Mouse (Mus musculus): ENCODE measurements around the gene Hist1h2bh. TPM values are rescaled to one million over a fixed set of nuclear protein-coding genes. Genes with fewer than 3 reads are reported as not detected.
A peak's percentile ranks its signal among the peaks of the same experiment; 100 is the strongest.

Gene Hist1h2bh
- polyA plus RNA-seq, 1 experiment from 2014 or later = not detected

- H3K27ac ChIP-seq = no peak overlapping the region
- peaks cover 36% of the 10 kb centered on the region for H3K27me3 ChIP-seq (ENCODE audit: control insufficient read depth, insufficient read depth, low read length)
- DNase-seq (ENCODE audit: low spot score) (no peak), ATAC-seq (ENCODE audit: low FRiP score) (no peak)
- H3K9ac ChIP-seq = no peak overlapping the region
- H3K4me2 ChIP-seq (replicated peaks) = no peak overlapping the region
- 0 out of 2 replicates have a peak, but pooled peaks cover 11% of the 10 kb centered on the region for H3K4me1 ChIP-seq (replicated peaks; ENCODE audit: control insufficient read depth, insufficient read depth, low read length)
- WGBS = 32% methylated on average over 9 of the region's 9 CpGs
- H3K9me3 ChIP-seq (ENCODE audit: control insufficient read depth, low read length) = no peaks in the 10 kb centered on the region
- H3K4me3 ChIP-seq (replicated peaks; ENCODE audit: low read length) = no peak overlapping the region
- H3K36me3 ChIP-seq (replicated peaks; ENCODE audit: control insufficient read depth, insufficient read depth) = no peaks in the 10 kb centered on the region
These were observed 41.1 kb downstream of the Hist1h2bh start for GRCm38 (mm10) chr13:23502031-23502567.

GRCm38 (mm10) chr13:23501511-23501910 lies 41.7 kb downstream of the Hist1h2bh start:
- Histone ChIP-seq H3K4me2 (replicated peaks) (no peak overlapping the region), H3K9me3 (ENCODE audit: control insufficient read depth, low read length) (no peaks in the 10 kb centered on the region), H3K27ac (no peak overlapping the region), H3K4me1 (replicated peaks; ENCODE audit: control insufficient read depth, insufficient read depth, low read length) (0 out of 2 replicates have a peak, but pooled peaks cover 11% of the 10 kb centered on the region), H3K4me3 (replicated peaks; ENCODE audit: low read length) (no peak overlapping the region), H3K27me3 (ENCODE audit: control insufficient read depth, insufficient read depth, low read length) (peaks cover 36% of the 10 kb centered on the region), H3K36me3 (replicated peaks; ENCODE audit: control insufficient read depth, insufficient read depth) (no peaks in the 10 kb centered on the region), H3K9ac (no peak overlapping the region)
- ATAC-seq (ENCODE audit: low FRiP score) (no peak), DNase-seq (ENCODE audit: low spot score) (no peak)
- WGBS = 23% methylated on average over 5 of the region's 5 CpGs

GRCm38 (mm10) chr13:23500424-23501200 lies 42.6 kb downstream of the Hist1h2bh start:
- WGBS = under 1% methylated on average over 17 of the region's 17 CpGs
- Histone ChIP-seq H3K9ac (no peak overlapping the region), H3K4me1 (replicated peaks; ENCODE audit: control insufficient read depth, insufficient read depth, low read length) (0 out of 2 replicates have a peak, but pooled peaks cover 6% of the 10 kb centered on the region), H3K4me2 (replicated peaks) (peak overlapping the region; percentile 11; the same call in 1 of the 2 replicates), H3K27me3 (ENCODE audit: control insufficient read depth, insufficient read depth, low read length) (peaks cover 36% of the 10 kb centered on the region), H3K4me3 (replicated peaks; ENCODE audit: low read length) (no peak overlapping the region), H3K27ac (no peak overlapping the region), H3K36me3 (replicated peaks; ENCODE audit: control insufficient read depth, insufficient read depth) (no peaks in the 10 kb centered on the region), H3K9me3 (ENCODE audit: control insufficient read depth, low read length) (no peaks in the 10 kb centered on the region)
- ATAC-seq (ENCODE audit: low FRiP score) = 0 out of 2 replicates have a peak, but pooled peaks have one; percentile 57
- DNase-seq (ENCODE audit: low spot score) = peak; percentile 81

GRCm38 (mm10) chr13:23499943-23500342 lies 43.2 kb downstream of the Hist1h2bh start:
- Histone ChIP-seq H3K27ac (no peak overlapping the region), H3K4me2 (replicated peaks) (no peak overlapping the region), H3K36me3 (replicated peaks; ENCODE audit: control insufficient read depth, insufficient read depth) (no peaks in the 10 kb centered on the region), H3K27me3 (ENCODE audit: control insufficient read depth, insufficient read depth, low read length) (peaks cover 36% of the 10 kb centered on the region), H3K9ac (no peak overlapping the region), H3K4me1 (replicated peaks; ENCODE audit: control insufficient read depth, insufficient read depth, low read length) (0 out of 2 replicates have a peak, but pooled peaks cover 5% of the 10 kb centered on the region), H3K4me3 (replicated peaks; ENCODE audit: low read length) (no peak overlapping the region), H3K9me3 (ENCODE audit: control insufficient read depth, low read length) (no peaks in the 10 kb centered on the region)
- no peak for DNase-seq (ENCODE audit: low spot score)
- ATAC-seq (ENCODE audit: low FRiP score) = no peak
- 4% methylated on average over 7 of the region's 7 CpGs for WGBS

GRCm38 (mm10) chr13:23498653-23499052 lies 44.5 kb downstream of the Hist1h2bh start:
- WGBS = 7% methylated on average over 10 of the region's 10 CpGs
- Histone ChIP-seq H3K36me3 (replicated peaks; ENCODE audit: control insufficient read depth, insufficient read depth) (no peaks in the 10 kb centered on the region), H3K4me1 (replicated peaks; ENCODE audit: control insufficient read depth, insufficient read depth, low read length) (0 out of 2 replicates have a peak, but pooled peaks cover 5% of the 10 kb centered on the region), H3K4me3 (replicated peaks; ENCODE audit: low read length) (peak overlapping the region; percentile 19), H3K27me3 (ENCODE audit: control insufficient read depth, insufficient read depth, low read length) (peaks cover 36% of the 10 kb centered on the region), H3K9me3 (ENCODE audit: control insufficient read depth, low read length) (no peaks in the 10 kb centered on the region), H3K27ac (no peak overlapping the region), H3K9ac (no peak overlapping the region), H3K4me2 (replicated peaks) (peak overlapping the region; percentile 32)
- ATAC-seq (ENCODE audit: low FRiP score) (no peak), DNase-seq (ENCODE audit: low spot score) (no peak)

GRCm38 (mm10) chr13:23497656-23498321 lies 45.4 kb downstream of the Hist1h2bh start:
- Histone ChIP-seq H3K4me1 (replicated peaks; ENCODE audit: control insufficient read depth, insufficient read depth, low read length) (0 out of 2 replicates have a peak, but pooled peaks cover 5% of the 10 kb centered on the region), H3K9me3 (ENCODE audit: control insufficient read depth, low read length) (no peaks in the 10 kb centered on the region), H3K4me3 (replicated peaks; ENCODE audit: low read length) (peak overlapping the region; percentile 19), H3K9ac (no peak overlapping the region), H3K27me3 (ENCODE audit: control insufficient read depth, insufficient read depth, low read length) (peaks cover 36% of the 10 kb centered on the region), H3K36me3 (replicated peaks; ENCODE audit: control insufficient read depth, insufficient read depth) (no peaks in the 10 kb centered on the region), H3K27ac (no peak overlapping the region), H3K4me2 (replicated peaks) (peak overlapping the region; percentile 32)
- 2% methylated on average over 19 of the region's 19 CpGs for WGBS
- DNase-seq (ENCODE audit: low spot score) = no peak
- no peak for ATAC-seq (ENCODE audit: low FRiP score)

- H3K9me3 ChIP-seq (ENCODE audit: control insufficient read depth, low read length) = no peaks in the 10 kb centered on the region
- H3K36me3 ChIP-seq (replicated peaks; ENCODE audit: control insufficient read depth, insufficient read depth) = no peaks in the 10 kb centered on the region
- 76% methylated on average over 6 of the region's 6 CpGs for WGBS
- H3K4me2 ChIP-seq (replicated peaks) = no peak overlapping the region
- no peak overlapping the region for H3K9ac ChIP-seq
- ATAC-seq (ENCODE audit: low FRiP score) = no peak
- 0 out of 2 replicates have a peak, but pooled peaks cover 5% of the 10 kb centered on the region for H3K4me1 ChIP-seq (replicated peaks; ENCODE audit: control insufficient read depth, insufficient read depth, low read length)
- H3K4me3 ChIP-seq (replicated peaks; ENCODE audit: low read length) = no peak overlapping the region
- DNase-seq (ENCODE audit: low spot score) = no peak
- peaks cover 28% of the 10 kb centered on the region for H3K27me3 ChIP-seq (ENCODE audit: control insufficient read depth, insufficient read depth, low read length)
- no peak overlapping the region for H3K27ac ChIP-seq
These were observed 47.7 kb downstream of the Hist1h2bh start for GRCm38 (mm10) chr13:23495526-23495925.

- 0 out of 2 replicates have a peak, but pooled peaks cover 3% of the 10 kb centered on the region for H3K27me3 ChIP-seq (ENCODE audit: control insufficient read depth, insufficient read depth, low read length)
- WGBS = 3% methylated on average over 14 of the region's 14 CpGs
- ATAC-seq (ENCODE audit: low FRiP score) = no peak
- no peaks in the 10 kb centered on the region for H3K36me3 ChIP-seq (replicated peaks; ENCODE audit: control insufficient read depth, insufficient read depth)
- H3K4me2 ChIP-seq (replicated peaks) = peak overlapping the region; percentile 34
- no peak overlapping the region for H3K9ac ChIP-seq
- H3K9me3 ChIP-seq (ENCODE audit: control insufficient read depth, low read length) = no peaks in the 10 kb centered on the region
- H3K4me1 ChIP-seq (replicated peaks; ENCODE audit: control insufficient read depth, insufficient read depth, low read length) = no peaks in the 10 kb centered on the region
- peak overlapping the region; percentile 7; the same call in 1 of the 2 replicates for H3K4me3 ChIP-seq (replicated peaks; ENCODE audit: low read length)
- DNase-seq (ENCODE audit: low spot score) = no peak
- H3K27ac ChIP-seq = no peak overlapping the region
These were observed 51.2 kb downstream of the Hist1h2bh start for GRCm38 (mm10) chr13:23491990-23492389.
